Mouse (Mus musculus): ENCODE results near the gene Nek2. TPM values are rescaled to one million over a fixed set of nuclear protein-coding genes. Genes with fewer than 3 reads are reported as not detected.

Nek2 gene
- polyA plus RNA-seq, 1 experiment from 2014 or later = 52.9 TPM

DNA sequence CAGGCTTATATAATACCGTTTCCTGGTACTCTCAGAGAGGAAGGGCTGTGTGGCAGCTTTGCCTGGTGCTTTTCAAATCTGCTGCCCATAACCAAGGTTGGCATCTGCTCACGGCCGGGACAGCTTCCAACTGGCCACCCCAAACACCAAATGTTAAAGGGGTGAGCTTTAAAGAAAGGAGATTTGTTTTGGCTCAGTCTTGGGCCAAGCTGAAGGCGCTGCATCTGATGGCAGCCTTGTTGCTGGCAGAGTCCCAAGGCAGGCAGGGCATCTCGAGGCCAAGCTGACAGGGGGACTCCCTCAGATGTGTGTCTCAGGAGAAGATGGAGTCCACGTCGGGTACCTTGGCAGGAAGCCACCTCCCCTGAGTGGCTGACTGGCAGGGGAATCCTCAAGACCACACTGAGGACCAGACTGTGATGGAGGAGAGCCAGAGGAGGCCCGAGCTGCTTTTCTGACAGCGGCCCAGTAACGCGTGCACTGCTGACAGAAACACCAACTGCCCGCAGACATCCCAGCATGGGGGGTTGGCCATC is 12.5 kb upstream of the Nek2 start:
- Histone ChIP-seq H3K36me3 (ENCODE audit: control insufficient read depth, insufficient read depth, low read length) (no peaks in the 10 kb centered on the region), H3K9ac (ENCODE audit: low read length) (no peak overlapping the region), H3K4me2 (ENCODE audit: low read depth, low read length) (no peak overlapping the region), H3K4me1 (replicated peaks; ENCODE audit: control insufficient read depth, insufficient read depth, low read length) (no peaks in the 10 kb centered on the region; the same call in 1 of the 2 replicates), H3K27ac (ENCODE audit: low read length) (no peak overlapping the region), H3K4me3 (ENCODE audit: low read length) (no peak overlapping the region), H3K9me3 (ENCODE audit: control insufficient read depth, low read length) (peaks cover 3% of the 10 kb centered on the region; the same call in 1 of the 2 replicates), H3K27me3 (ENCODE audit: control insufficient read depth, insufficient read depth, low read depth, low read length) (no peaks in the 10 kb centered on the region)
- ATAC-seq (ENCODE audit: low read depth) = peak; percentile 64
- WGBS = 56% methylated on average over 12 of the region's 12 CpGs

DNA sequence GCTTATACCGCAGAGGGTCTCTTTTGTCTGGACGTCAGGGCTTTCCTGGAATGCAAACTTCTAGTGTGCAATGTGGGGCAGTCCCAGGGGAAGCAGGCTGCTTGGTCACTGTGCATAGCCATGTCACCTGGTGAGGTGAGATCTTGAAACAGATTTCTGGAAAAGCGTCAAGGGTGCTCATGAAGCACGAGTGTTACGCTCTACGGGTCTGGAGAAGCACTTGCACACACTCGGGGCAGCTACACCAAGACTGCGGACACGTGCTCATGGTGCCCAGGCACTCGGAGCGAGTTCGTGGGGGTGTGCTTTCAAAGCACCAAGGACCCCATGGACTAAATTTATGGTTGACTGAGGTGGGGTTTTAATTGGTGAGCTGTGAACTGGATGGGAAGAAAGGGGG is 9.5 kb upstream of the Nek2 start:
- no peaks in the 10 kb centered on the region for H3K36me3 ChIP-seq (ENCODE audit: control insufficient read depth, insufficient read depth, low read length)
- H3K4me1 ChIP-seq (replicated peaks; ENCODE audit: control insufficient read depth, insufficient read depth, low read length) = no peaks in the 10 kb centered on the region; the same call in 1 of the 2 replicates
- no peak overlapping the region for H3K9ac ChIP-seq (ENCODE audit: low read length)
- ATAC-seq (ENCODE audit: low read depth) = peak; percentile 68
- H3K27me3 ChIP-seq (ENCODE audit: control insufficient read depth, insufficient read depth, low read depth, low read length) = no peaks in the 10 kb centered on the region
- no peak overlapping the region for H3K4me3 ChIP-seq (ENCODE audit: low read length)
- H3K4me2 ChIP-seq (ENCODE audit: low read depth, low read length) = no peak overlapping the region
- peaks cover 2% of the 10 kb centered on the region; the same call in 1 of the 2 replicates for H3K9me3 ChIP-seq (ENCODE audit: control insufficient read depth, low read length)
- no peak overlapping the region for H3K27ac ChIP-seq (ENCODE audit: low read length)
- 60% methylated on average over 12 of the region's 12 CpGs for WGBS

DNA sequence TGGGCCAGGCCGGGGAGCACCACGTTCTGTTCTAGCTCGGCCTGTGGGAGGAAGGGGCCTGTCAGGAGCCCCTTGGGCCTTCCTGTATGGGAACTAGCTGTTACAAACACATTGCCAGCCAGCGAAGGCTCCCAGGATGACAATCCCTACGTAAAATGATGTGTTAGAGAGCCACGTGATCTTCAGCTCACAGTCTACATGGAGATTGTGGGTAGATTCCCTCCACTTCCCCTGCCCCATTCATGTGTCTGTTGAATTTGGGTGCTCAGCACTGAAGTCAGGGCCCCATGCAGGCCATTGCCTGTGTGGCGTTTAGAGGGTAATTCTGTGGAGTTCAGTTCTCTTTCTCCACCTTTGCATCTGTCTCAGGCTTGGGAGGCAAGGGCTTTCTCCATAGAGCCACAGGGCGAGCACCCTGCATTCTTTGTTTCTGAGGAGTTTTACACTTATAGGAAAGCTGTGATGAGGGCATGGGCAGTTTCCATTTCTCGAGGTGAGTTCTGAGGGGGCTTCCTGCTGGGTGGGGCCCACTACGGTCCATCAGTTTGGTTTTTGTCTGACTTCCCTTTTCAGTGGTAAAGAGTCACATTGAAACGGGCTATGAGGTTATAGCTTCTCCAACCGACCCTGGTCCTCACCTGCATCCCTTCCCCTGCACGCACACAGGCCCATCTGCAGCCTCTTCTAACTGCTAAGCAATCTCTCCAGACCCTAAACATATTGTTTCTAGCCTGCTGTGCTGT is 8.1 kb upstream of the Nek2 start:
- WGBS = 72% methylated on average over 13 of the region's 13 CpGs
- no peak overlapping the region for H3K27ac ChIP-seq (ENCODE audit: low read length)
- no peak overlapping the region for H3K9ac ChIP-seq (ENCODE audit: low read length)
- H3K4me3 ChIP-seq (ENCODE audit: low read length) = no peak overlapping the region
- H3K9me3 ChIP-seq (ENCODE audit: control insufficient read depth, low read length) = no peaks in the 10 kb centered on the region
- no peaks in the 10 kb centered on the region for H3K27me3 ChIP-seq (ENCODE audit: control insufficient read depth, insufficient read depth, low read depth, low read length)
- ATAC-seq (ENCODE audit: low read depth) = no peak
- no peaks in the 10 kb centered on the region; the same call in 1 of the 2 replicates for H3K4me1 ChIP-seq (replicated peaks; ENCODE audit: control insufficient read depth, insufficient read depth, low read length)
- H3K36me3 ChIP-seq (ENCODE audit: control insufficient read depth, insufficient read depth, low read length) = no peaks in the 10 kb centered on the region
- H3K4me2 ChIP-seq (ENCODE audit: low read depth, low read length) = no peak overlapping the region

DNA sequence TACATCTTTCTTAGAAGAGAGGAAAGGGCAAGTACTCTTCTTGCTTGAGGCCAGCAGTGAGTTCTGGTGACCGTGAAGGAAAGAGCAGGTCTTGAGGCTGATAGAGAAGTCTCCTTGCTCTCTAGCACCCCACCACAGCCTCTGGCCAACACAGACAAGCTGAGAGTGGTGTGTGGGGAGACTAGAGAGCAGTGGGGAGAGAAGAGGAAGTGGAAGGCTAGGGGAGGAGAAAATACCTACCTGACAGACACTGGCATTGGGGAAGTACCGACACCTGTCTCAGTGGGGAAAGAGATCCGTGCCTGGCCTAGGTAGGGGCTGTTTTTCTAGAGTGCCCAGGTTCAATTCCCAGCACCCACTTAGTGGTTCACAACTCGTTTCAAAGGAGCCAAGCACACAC is 7.0 kb upstream of the Nek2 start:
- no peak overlapping the region for H3K9ac ChIP-seq (ENCODE audit: low read length)
- no peak overlapping the region for H3K4me3 ChIP-seq (ENCODE audit: low read length)
- no peak overlapping the region for H3K4me2 ChIP-seq (ENCODE audit: low read depth, low read length)
- H3K36me3 ChIP-seq (ENCODE audit: control insufficient read depth, insufficient read depth, low read length) = no peaks in the 10 kb centered on the region
- no peaks in the 10 kb centered on the region for H3K27me3 ChIP-seq (ENCODE audit: control insufficient read depth, insufficient read depth, low read depth, low read length)
- H3K9me3 ChIP-seq (ENCODE audit: control insufficient read depth, low read length) = no peaks in the 10 kb centered on the region
- no peak overlapping the region for H3K27ac ChIP-seq (ENCODE audit: low read length)
- 65% methylated on average over 4 of the region's 4 CpGs for WGBS
- ATAC-seq (ENCODE audit: low read depth) = no peak
- H3K4me1 ChIP-seq (replicated peaks; ENCODE audit: control insufficient read depth, insufficient read depth, low read length) = no peaks in the 10 kb centered on the region; the same call in 1 of the 2 replicates

DNA sequence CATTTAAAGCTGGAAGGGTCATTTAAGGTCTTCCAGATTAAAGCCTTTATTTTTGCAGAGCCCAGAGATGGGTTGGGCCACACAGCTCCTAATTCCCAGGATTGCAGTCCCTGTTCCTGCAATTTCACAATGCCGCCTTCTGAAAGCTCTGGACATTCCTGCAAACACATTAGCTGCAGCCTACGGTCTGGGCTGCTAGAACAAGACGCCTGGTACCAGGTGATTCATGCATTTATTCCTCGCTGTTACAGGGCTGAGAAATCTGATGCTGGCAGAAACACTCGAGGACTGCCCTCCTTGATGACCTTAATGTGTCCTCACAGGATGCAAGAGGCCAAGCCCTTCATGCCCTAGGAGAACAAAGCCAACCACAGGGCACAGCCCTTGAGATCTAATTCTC is 6.3 kb upstream of the Nek2 start:
- Histone ChIP-seq H3K4me1 (replicated peaks; ENCODE audit: control insufficient read depth, insufficient read depth, low read length) (no peaks in the 10 kb centered on the region), H3K4me3 (ENCODE audit: low read length) (no peak overlapping the region), H3K27me3 (ENCODE audit: control insufficient read depth, insufficient read depth, low read depth, low read length) (no peaks in the 10 kb centered on the region), H3K36me3 (ENCODE audit: control insufficient read depth, insufficient read depth, low read length) (no peaks in the 10 kb centered on the region), H3K9me3 (ENCODE audit: control insufficient read depth, low read length) (no peaks in the 10 kb centered on the region), H3K9ac (ENCODE audit: low read length) (no peak overlapping the region), H3K27ac (ENCODE audit: low read length) (no peak overlapping the region), H3K4me2 (ENCODE audit: low read depth, low read length) (no peak overlapping the region)
- WGBS = 34% methylated on average over 5 of the region's 5 CpGs
- ATAC-seq (ENCODE audit: low read depth) = no peak

DNA sequence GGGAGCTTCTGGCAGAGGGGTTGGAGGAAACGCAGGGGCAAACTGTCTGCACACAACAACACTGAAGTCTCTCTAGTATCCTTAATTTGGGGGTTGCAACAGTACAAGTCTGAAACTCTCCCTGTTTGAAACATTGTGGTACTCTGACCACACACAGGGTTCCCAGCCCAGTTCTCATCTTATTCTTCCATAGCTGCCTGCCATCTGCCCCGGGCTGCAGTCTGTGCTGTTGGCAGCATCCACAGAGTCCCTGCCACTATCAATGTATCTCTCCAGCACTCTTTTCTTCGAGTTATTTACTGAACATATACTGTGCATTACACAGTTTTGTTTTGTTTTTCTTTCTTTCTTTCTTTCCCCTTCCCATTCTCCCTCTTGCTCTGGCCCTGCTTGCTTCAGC is 4.6 kb upstream of the Nek2 start:
- ATAC-seq (ENCODE audit: low read depth) = no peak
- Histone ChIP-seq H3K4me1 (replicated peaks; ENCODE audit: control insufficient read depth, insufficient read depth, low read length) (peaks cover 4% of the 10 kb centered on the region; the same call in 1 of the 2 replicates), H3K9me3 (ENCODE audit: control insufficient read depth, low read length) (no peaks in the 10 kb centered on the region), H3K27me3 (ENCODE audit: control insufficient read depth, insufficient read depth, low read depth, low read length) (no peaks in the 10 kb centered on the region), H3K36me3 (ENCODE audit: control insufficient read depth, insufficient read depth, low read length) (no peaks in the 10 kb centered on the region), H3K4me2 (ENCODE audit: low read depth, low read length) (no peak overlapping the region), H3K4me3 (ENCODE audit: low read length) (no peak overlapping the region), H3K27ac (ENCODE audit: low read length) (no peak overlapping the region), H3K9ac (ENCODE audit: low read length) (no peak overlapping the region)
- WGBS = 65% methylated on average over 3 of the region's 3 CpGs

DNA sequence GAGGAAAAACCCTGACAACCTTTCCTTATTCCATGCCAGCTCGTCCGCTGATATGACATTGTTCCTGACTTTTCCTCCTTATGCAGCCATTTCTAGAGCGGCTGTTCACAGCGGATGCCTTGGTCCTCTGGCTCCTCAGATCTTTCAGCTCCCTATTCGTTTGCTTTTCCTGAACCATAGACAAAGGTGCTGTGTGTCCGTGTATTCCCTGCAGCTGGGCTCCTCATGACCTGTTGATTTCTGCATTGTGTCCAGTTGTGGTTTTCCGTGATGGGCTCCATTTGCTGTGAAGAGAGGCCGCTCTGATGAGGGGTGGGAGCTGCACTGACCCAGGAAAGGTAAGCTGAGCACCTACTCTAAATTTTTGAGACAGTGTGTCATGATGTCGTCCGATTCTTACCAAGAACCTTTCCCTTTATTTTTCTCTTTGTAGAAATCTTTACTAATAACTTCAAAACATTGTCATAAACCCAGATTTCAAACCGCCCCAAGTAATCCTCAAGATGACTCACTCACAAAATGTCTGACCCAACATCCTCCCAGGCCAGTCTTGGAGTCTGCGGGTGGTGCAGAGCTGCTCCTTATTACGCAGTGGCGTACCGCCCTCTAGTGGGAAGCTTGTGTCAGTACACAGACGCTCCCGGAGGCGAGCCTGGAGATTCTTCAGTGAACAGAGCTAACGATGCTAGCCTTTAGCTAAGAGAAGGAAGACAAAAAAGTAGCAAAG is 3.7 kb upstream of the Nek2 start:
- WGBS = 29% methylated on average over 19 of the region's 19 CpGs
- Histone ChIP-seq H3K4me2 (ENCODE audit: low read depth, low read length) (no peak overlapping the region), H3K36me3 (ENCODE audit: control insufficient read depth, insufficient read depth, low read length) (no peaks in the 10 kb centered on the region), H3K27ac (ENCODE audit: low read length) (no peak overlapping the region), H3K4me3 (ENCODE audit: low read length) (no peak overlapping the region), H3K4me1 (replicated peaks; ENCODE audit: control insufficient read depth, insufficient read depth, low read length) (peaks cover 12% of the 10 kb centered on the region), H3K9ac (ENCODE audit: low read length) (peak overlapping the region; percentile 45), H3K9me3 (ENCODE audit: control insufficient read depth, low read length) (no peaks in the 10 kb centered on the region), H3K27me3 (ENCODE audit: control insufficient read depth, insufficient read depth, low read depth, low read length) (no peaks in the 10 kb centered on the region)
- ATAC-seq (ENCODE audit: low read depth) = peak; percentile 66

DNA sequence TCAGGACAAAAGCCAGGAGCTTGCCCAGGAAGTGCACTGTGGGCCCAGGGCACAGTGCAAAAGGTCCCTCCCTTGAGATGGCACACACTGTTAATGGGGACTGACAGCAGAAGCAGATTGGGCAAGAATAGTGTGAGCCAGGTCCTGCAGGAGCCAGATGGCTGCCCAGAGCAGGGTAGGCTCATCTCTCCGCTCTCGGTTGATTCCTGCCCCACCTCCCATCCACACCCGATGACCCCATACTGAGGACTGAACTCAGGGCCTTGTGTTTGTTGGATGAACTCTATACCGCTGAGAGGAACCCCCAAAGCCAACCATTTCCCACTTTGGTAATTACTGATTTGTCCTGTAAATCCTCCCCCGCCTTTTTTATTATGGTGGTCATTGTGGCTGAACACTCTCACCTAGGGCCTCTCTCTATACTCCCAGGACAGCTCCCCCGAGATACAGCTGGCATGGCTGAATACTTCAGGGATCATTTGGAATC is 3.1 kb upstream of the Nek2 start:
- Histone ChIP-seq H3K27me3 (ENCODE audit: control insufficient read depth, insufficient read depth, low read depth, low read length) (no peaks in the 10 kb centered on the region), H3K27ac (ENCODE audit: low read length) (no peak overlapping the region), H3K4me2 (ENCODE audit: low read depth, low read length) (no peak overlapping the region), H3K4me1 (replicated peaks; ENCODE audit: control insufficient read depth, insufficient read depth, low read length) (peaks cover 13% of the 10 kb centered on the region), H3K9me3 (ENCODE audit: control insufficient read depth, low read length) (no peaks in the 10 kb centered on the region), H3K36me3 (ENCODE audit: control insufficient read depth, insufficient read depth, low read length) (no peaks in the 10 kb centered on the region), H3K4me3 (ENCODE audit: low read length) (no peak overlapping the region), H3K9ac (ENCODE audit: low read length) (no peak overlapping the region)
- ATAC-seq (ENCODE audit: low read depth) = no peak
- 48% methylated on average over 6 of the region's 6 CpGs for whole genome bisulfite sequencing

DNA sequence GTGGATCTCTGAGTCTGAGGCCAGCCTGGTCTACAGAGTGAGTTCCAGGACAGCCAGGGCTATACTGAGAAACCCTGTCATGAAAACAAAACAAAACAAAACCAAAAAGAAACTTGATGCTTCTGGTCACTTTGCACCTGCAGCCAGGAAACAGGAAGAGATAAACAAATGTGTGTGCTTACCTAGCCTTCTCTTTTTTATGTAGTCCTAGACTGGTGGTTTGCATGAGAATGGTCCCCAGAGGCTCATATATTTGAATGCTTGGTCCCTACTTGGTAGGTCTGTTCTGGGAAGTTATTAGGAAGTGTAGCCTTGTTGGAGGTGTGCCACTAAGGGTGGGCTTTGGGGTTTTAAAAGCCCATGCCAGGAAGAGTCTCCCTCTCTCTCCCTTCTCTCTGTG is 2.2 kb upstream of the Nek2 start:
- Histone ChIP-seq H3K4me3 (ENCODE audit: low read length) (no peak overlapping the region), H3K27ac (ENCODE audit: low read length) (no peak overlapping the region), H3K4me2 (ENCODE audit: low read depth, low read length) (no peak overlapping the region), H3K9ac (ENCODE audit: low read length) (no peak overlapping the region), H3K4me1 (replicated peaks; ENCODE audit: control insufficient read depth, insufficient read depth, low read length) (peaks cover 13% of the 10 kb centered on the region), H3K9me3 (ENCODE audit: control insufficient read depth, low read length) (no peaks in the 10 kb centered on the region), H3K36me3 (ENCODE audit: control insufficient read depth, insufficient read depth, low read length) (no peaks in the 10 kb centered on the region), H3K27me3 (ENCODE audit: control insufficient read depth, insufficient read depth, low read depth, low read length) (no peaks in the 10 kb centered on the region)
- no peak for ATAC-seq (ENCODE audit: low read depth)
